Mouse (Mus musculus): ENCODE results near the gene Art2b.
"Not testable (repeated sequence)": the region's sequence is repeated elsewhere in the genome, so short reads cannot be mapped to it uniquely, and the experiment has no call there.

Gene Art2b

GRCm38 (mm10) chr7:101564086-101564485 lies 21.3 kb downstream of the Art2b start:
- no peak for DNase-seq (ENCODE audit: low spot score in 2 of 2)

GRCm38 (mm10) chr7:101559393-101559792 lies 26.0 kb downstream of the Art2b start:
- not testable (repeated sequence) for DNase-seq (ENCODE audit: low spot score in 2 of 2)

GRCm38 (mm10) chr7:101557391-101557790 lies 28.0 kb downstream of the Art2b start:
- no peak for DNase-seq (ENCODE audit: low spot score in 2 of 2)

GRCm38 (mm10) chr7:101555473-101555872 lies 29.9 kb downstream of the Art2b start:
- not testable (repeated sequence) for DNase-seq (ENCODE audit: low spot score in 2 of 2)

GRCm38 (mm10) chr7:101551530-101551929 lies 33.9 kb downstream of the Art2b start:
- DNase-seq (ENCODE audit: low spot score in 2 of 2), result no peak

GRCm38 (mm10) chr7:101550686-101551485 lies 34.5 kb downstream of the Art2b start:
- DNase-seq (ENCODE audit: low spot score in 2 of 2), result no peak

GRCm38 (mm10) chr7:101549266-101549665 lies 36.1 kb downstream of the Art2b start:
- DNase-seq (ENCODE audit: low spot score in 2 of 2), result no peak

- no peak for DNase-seq (ENCODE audit: low spot score in 2 of 2)
Measured at GRCm38 (mm10) chr7:101547651-101548050, 37.7 kb downstream of the Art2b start.

- no peak for DNase-seq (ENCODE audit: low spot score in 2 of 2)
Measured at GRCm38 (mm10) chr7:101541734-101542133, 43.7 kb downstream of the Art2b start.

- DNase-seq (ENCODE audit: low spot score in 2 of 2), result peak; percentile 33 to 47
Measured at GRCm38 (mm10) chr7:101541132-101541531, 44.3 kb downstream of the Art2b start.

- no peak for DNase-seq (ENCODE audit: low spot score in 2 of 2)
Measured at GRCm38 (mm10) chr7:101540684-101541083, 44.7 kb downstream of the Art2b start.

GRCm38 (mm10) chr7:101539774-101540173 lies 45.6 kb downstream of the Art2b start:
- no peak for DNase-seq (ENCODE audit: low spot score in 2 of 2)

GRCm38 (mm10) chr7:101538141-101538933 lies 47.1 kb downstream of the Art2b start:
- DNase-seq (ENCODE audit: low spot score in 2 of 2), result peak; percentile 22 to 23

GRCm38 (mm10) chr7:101537541-101537940 lies 47.9 kb downstream of the Art2b start:
- no peak for DNase-seq (ENCODE audit: low spot score in 2 of 2)

- no peak for DNase-seq (ENCODE audit: low spot score in 2 of 2)
Measured at GRCm38 (mm10) chr7:101535517-101535916, 49.9 kb downstream of the Art2b start.

GRCm38 (mm10) chr7:101535102-101535501 lies 50.3 kb downstream of the Art2b start:
- DNase-seq (ENCODE audit: low spot score in 2 of 2), result no peak

- no peak for DNase-seq (ENCODE audit: low spot score in 2 of 2)
Measured at GRCm38 (mm10) chr7:101534428-101534827, 51.0 kb downstream of the Art2b start.
